Comparison of ENCODE assay signal across 12 mouse cellular contexts in the genomic region with DNA sequence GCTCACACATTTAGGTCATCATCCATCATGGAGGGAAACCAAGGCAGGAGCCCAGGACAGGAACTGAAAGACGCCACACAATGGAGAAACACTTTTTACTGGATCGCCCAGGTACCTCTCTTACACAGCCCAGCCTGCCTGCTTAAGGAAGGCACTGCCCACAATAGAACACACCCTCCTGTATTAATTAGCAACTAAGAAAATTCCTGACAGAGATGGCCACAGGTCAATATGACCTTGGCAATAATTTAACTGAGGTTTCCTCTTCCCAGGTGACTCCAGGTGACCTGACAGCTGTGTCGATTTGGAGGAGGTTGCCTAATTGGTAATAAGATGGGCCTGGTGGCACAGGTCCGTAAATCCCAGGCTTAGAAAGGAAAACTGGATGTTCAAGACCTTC.
"Had no signal": no experiment of that assay in that cellular context is flagged by ENCODE, and none has a peak within 500 bp of the region (broad histone marks: within the 10 kb centered on the region; RNA-seq: fewer than 3 reads in every experiment).

No protein-coding gene starts in this region.

- H3K9me3 ChIP-seq: limb, embryonic 12.5 days; lung, embryonic 15.5 days; midbrain, embryonic 12.5 days; neural tube, embryonic 13.5 days had no signal

- H3K27ac ChIP-seq: layer of hippocampus, adult 2 months; lung, embryonic 15.5 days; midbrain, embryonic 12.5 days; neural tube, embryonic 13.5 days had no signal

- H3K9ac ChIP-seq: limb, embryonic 12.5 days; lung, embryonic 15.5 days; midbrain, embryonic 12.5 days; neural tube, embryonic 13.5 days had no signal

- DNase-seq: liver; lung, postnatal 14 days; retina, postnatal 1 day; right cerebral cortex, postnatal 4 days; spleen, adult 18-20 months; thymus, adult 18-20 months; thymus, postnatal 14 days had no signal

- H3K27me3 ChIP-seq: limb, embryonic 12.5 days; lung, embryonic 15.5 days; midbrain, embryonic 12.5 days; neural tube, embryonic 13.5 days had no signal

- H3K4me3 ChIP-seq: layer of hippocampus, adult 2 months; limb, embryonic 12.5 days; lung, embryonic 15.5 days; midbrain, embryonic 12.5 days; neural tube, embryonic 13.5 days had no signal

- H3K36me3 ChIP-seq: limb, embryonic 12.5 days; lung, embryonic 15.5 days; midbrain, embryonic 12.5 days; neural tube, embryonic 13.5 days had no signal
